Mouse (Mus musculus): ENCODE measurements around the gene Crygn.

The Crygn gene

DNA sequence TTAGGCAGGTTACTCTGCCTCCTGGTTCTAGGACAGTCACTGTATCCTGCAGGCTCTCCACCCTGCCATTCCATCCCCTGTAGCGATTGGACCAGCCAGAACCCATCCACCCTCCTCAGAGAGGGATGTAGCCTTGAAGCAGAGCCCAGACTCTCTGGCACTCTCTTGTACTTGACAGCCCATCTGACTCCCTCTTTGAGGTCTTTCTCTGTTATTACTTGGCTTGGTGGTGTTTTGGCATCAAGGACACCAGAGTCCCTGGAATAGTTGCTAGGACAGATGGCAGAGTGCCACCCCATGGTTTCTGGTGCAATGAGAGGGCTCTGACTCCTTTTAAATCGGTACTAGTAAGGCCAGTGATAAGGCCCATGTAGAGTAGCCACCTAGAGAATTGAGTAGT is 44.6 kb downstream of the Crygn start:
- CTCF ChIA-PET = no interaction called here

DNA sequence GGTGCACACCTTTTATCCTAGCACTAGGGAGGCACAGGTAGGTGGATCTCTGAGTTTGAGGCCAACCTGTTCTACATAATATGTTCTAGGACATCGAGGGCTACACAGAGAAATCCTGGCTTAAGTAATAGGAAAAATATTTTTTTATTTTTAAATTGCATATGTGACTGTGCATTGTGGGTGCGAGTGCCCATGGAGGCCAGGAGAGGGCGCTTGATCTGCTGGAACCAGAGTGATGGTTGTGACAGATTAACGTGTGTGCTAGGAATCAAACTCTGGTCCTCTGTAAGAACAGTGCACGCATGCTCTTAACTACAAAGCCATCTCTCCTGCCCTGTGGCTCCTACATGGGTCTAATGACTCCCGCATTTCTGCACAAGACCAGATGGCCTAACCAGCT is 46.2 kb downstream of the Crygn start:
- CTCF ChIA-PET = no interaction called here

DNA sequence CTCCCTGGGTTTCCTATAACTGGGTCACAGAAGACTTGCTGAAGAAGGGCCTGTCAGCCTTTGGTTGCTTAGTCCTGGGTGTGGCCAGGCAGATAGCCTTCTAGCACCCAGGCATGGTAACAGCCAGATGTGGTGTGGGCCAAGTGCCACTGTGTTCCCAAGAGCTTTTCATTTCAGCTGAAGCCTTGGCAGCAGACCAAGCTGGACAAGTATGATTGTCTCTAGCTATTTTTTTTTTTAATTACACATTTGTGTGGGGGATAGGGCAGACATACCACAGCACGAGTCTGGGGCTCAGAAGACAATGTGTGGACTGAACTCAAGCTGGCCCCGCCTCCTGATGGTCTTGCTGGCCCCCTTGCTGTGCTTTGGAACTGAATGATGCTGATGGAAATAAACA is 47.8 kb downstream of the Crygn start:
- CTCF ChIA-PET = interaction anchor here (0.6 kb wide), 1 partner anchor 40 kb away, joined by 5 read pairs; no protein-coding TSS in a partner anchor

DNA sequence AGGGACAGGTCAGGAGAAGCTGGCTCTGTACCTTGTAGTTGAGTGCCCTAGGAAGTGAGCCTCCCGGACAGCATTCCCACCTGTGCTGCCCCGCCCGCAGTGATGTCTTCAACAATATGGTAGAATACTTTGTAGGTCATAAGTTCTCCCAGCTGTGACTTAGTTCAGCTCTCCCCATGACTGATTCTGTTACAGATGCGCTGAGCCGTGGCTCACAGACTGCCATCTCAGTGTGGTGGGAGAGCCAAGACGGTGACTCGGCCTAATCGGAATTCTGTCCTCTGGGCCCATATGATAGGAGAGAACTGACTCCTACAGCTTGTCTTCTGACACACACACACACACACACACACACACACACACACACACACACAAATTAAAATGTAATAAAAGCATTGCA is 53.2 kb downstream of the Crygn start:
- CTCF ChIA-PET = no interaction called here

DNA sequence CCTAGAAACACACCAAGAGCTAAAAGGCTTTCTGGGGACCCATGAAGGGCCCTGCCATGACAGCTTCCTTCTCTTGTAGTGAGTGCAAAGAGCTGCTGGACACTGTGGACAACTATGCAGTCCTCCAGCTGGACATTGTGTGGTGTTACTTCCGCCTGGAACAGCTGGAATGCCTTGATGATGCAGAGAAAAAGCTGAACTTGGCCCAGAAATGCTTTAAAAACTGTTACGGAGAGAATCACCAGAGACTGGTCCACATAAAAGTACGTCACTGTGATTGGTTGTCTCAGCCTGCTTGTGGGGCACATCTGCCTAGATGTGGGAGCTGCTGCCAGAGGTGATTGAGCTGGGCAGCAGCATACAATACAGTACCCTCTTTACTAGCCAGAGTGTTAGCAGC is 56.5 kb downstream of the Crygn start:
- CTCF ChIA-PET = no interaction called here

Data from spleen, embryonic (tissue).